Mouse (Mus musculus): ENCODE measurements around the gene Gfy.

- no peak for TF ChIP-seq CTCF (IDR thresholded peaks at IDR 0.05; ENCODE audit: insufficient read depth, low read length)
- TF ChIP-seq POLR2A (IDR thresholded peaks at IDR 0.05; ENCODE audit: borderline replicate concordance, extremely low read depth, low read depth, low read length), result no peak
These were observed 12.4 kb downstream of the Gfy start for GRCm38 (mm10) chr7:45166950-45167401.

Measured in lung, adult 2 months (tissue).